Mouse (Mus musculus) liver, embryonic 14.5 days (tissue): ENCODE measurements around the gene Nrarp.

ENCODE experiments used
- CTCF ChIP-seq: IDR thresholded peaks from 2 replicates; pipeline ENCODE4 v1.5.1; 2016; ENCODE audit warnings: antibody characterized with exemption, low read depth, control low read depth
- EP300 ChIP-seq: IDR thresholded peaks from 2 replicates; pipeline ENCODE4 v1.6.1; 2016; ENCODE audit warnings: antibody characterized with exemption, low read depth

- TF ChIP-seq CTCF, result no peak
- TF ChIP-seq EP300, result no peak
Measured at GRCm38 (mm10) chr2:25221331-25221772, 40.8 kb downstream of the Nrarp start.
